Mouse (Mus musculus) layer of hippocampus, adult 8-10 months (tissue): ENCODE measurements around the gene Nlk. TPM values are rescaled to one million over a fixed set of nuclear protein-coding genes. Genes with fewer than 3 reads are reported as not detected.

Source experiments
- DNase-seq, 2 experiments: peaks; one replicate each; pipeline ENCODE4 v3.0.0; 2022; ENCODE audit warnings: low spot score in 2 of 2
- total RNA-seq, 4 experiments: library from RNA; stranded (reverse); gene quantifications; 2 replicates each; pipeline ENCODE4 v1.2.4; 2022

The Nlk gene
- 10 to 100 TPM; 37.1 to 48.0 (median 44.3) TPM for total RNA-seq

DNA sequence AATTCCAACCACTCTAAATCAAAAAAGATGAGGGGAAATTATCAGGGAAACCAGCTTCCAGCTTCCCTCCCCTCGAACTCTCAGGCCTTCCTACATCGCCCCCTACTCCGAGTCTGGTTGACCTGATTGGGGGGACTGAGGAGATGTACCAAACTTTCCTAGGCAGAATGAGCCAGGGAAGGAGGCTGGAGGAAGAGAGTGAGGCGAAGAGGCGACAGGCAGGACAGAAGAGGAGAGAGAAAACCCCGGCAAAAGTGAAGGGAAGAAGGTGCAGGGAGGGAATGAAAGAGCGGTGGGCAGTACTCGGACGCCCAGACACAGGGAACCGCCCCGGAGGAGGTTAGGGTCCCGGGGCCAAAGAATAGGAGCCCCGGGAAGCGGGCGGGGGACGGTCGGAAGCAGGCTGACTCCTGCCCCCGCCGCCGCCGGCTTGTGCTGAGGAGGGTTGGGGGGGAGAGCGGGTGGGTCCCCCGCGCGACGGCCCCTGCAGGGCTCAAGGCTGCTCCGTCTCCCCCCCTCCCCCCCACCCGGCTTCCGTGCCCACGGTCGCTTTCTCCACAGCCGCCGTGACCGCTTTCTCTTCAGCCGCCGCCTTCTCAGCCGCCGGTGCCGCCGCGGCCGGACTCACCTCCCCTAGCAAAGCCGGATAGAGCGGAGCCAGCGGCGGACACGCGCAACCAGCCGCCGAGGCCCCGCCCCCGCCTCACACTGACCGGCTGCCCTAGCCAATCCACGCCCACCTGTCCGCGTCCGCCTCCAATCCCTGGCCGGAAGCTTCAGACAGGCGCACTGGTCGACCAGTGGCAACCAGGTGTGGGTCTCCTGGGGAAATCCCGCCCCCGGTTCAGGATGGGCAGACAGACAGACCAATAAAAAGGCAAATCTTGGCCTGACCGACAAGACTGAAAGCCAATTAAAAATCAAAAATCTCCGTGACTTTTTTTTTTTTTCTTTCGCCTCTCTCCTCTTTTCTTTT, at the start of gene Nlk:
Nlk (minus strand) TSS at position 597 of the 976 bp plus-strand sequence.
- DNase-seq, result peak; percentile 99

- no peak for DNase-seq
Observed at GRCm38 (mm10) chr11:78746264-78746663, 49.1 kb upstream of the Nlk start.

DNA sequence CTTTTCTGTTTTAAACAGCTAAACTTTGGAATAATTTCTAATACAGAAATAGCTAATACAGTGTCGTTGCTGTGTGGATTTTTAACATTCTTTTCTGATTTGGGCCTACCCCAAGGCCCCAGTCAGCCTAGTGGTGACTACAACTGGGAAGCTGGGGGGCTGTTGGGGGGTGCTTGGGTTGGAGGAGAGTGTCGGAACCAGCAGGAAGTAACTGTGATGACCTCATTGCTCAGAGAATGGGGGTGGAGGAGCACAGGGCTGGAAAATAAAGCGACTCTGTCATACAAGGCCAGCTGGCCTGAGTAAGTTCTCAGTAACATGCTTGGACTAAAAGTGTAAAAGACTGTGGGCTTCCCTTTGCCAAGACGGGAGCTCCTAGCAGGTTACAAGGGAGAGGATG, 48.3 kb upstream of the Nlk start:
- no peak for DNase-seq

DNA sequence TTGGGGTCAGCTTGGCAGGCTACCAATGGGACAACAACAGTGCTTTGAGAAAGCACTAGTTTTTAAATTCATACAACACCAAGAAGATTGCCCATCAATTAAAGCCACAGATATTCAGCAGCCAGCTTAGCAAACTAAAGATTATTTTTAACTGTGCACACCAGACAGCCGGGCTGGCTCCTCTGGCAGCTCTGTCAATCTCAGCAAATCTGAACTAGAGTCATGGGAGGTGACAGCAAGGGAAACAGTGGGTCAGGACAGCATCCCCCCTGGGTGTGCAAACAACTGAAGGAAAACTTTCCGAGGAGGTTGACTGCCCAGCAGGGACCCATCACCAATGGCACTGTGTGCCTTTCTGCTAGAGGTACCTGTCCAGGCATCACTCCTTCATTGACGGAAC, 45.3 kb upstream of the Nlk start:
- no peak for DNase-seq

- no peak for DNase-seq
Observed at GRCm38 (mm10) chr11:78741958-78742357, 44.8 kb upstream of the Nlk start.

DNA sequence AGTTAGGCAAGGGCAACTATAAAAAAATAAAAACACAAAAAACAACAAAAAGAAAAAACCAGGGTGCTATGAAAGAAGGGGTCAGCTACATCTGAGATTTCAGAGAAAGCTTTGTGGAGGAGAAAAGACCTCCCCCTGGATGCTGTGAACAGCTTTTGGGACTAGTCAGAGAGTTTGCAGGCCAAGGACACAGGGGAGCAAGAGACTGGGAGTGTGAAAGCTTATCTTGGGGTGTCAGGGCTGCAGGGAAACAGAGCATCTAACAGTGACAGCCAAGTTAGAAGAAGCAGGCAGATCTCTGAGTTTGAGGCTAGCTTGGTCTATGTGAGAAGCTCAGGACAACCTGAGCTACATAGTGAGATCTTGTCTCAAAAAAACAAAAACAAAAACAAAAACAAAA, 42.2 kb upstream of the Nlk start:
- no peak for DNase-seq

DNA sequence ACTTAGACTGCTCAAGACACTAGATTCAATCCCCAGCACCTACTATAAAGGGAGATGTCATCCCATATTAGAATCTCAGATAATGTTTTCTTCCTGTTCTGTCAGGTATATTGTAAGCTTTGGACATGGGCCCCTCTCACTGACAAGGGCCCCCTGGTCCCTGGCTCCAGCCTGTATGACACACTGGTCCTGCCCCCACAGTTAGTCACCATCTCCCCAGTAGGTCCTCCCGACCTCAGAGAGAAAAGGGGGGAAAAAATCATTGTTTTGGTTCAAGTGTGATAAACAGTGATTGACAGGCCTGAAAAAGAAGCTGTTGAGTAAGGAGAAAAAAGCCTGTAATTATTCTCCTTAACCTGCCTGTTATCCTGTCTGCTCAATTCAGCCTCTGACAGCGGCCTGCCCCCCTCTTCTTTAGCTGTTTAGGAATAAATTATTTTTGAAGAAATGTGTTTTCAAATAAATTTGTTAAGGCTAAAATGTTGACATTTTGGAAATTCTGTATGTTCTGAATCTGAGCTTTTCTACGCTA, 39.8 kb upstream of the Nlk start:
- DNase-seq, result no peak

DNA sequence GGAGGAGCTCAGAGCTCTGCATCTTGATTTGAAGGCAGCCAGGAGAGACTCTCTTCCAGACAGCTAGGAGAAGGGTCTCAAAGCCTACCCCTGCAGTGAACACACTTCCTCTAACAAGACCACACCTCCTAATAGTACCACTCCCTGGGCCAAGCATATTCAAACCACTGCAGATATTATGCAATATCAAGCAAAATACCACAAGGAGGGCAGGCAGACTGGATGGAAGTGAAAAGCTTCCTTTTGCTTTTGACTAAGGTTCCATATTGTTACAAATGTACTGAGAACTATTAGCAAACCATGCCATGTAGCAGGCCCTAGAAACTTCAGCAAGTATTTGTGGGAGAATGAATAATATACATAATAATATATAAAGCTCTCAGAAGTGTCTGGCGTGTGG, 38.0 kb upstream of the Nlk start:
- no peak for DNase-seq

DNA sequence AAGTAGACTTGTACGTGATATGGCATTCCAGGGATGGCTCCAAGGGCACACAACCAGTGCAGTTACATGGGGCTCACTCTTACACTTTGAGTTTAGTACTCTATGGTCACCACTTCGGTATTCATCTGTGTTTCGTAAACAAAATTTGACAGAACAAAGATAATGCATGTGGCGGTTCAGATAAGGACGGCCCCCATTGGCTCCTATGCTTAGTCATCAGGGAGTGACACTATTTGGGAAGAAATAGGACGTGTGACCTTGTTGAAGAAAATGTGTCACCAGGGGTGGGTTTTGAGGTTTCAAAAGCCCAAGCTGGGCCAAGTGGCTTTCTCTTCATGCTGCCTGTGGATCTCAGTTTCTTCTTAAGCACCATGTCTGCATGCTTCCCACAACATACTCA, 35.4 kb upstream of the Nlk start:
- DNase-seq, result no peak

- DNase-seq, result no peak
Observed at GRCm38 (mm10) chr11:78730902-78731301, 33.7 kb upstream of the Nlk start.

DNA sequence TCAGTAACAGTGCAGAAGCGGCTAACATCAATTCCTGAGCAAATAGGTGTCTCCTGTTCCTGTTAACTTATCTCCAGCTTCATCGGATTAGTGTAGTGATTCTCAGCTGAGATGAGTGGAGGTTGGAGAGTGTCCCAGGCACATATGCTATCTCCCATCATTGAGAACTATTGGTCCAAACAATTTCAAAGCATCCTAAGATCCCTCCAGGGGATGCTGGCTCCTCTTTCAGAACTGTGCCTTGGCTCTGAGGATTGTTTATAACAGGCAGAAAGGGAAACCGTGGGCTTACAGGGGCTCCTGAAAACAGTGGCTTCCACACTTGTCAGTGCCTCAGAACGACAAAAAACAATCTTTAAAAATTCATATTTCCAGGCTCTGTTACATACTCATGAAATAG, 30.9 kb upstream of the Nlk start:
- no peak for DNase-seq

DNA sequence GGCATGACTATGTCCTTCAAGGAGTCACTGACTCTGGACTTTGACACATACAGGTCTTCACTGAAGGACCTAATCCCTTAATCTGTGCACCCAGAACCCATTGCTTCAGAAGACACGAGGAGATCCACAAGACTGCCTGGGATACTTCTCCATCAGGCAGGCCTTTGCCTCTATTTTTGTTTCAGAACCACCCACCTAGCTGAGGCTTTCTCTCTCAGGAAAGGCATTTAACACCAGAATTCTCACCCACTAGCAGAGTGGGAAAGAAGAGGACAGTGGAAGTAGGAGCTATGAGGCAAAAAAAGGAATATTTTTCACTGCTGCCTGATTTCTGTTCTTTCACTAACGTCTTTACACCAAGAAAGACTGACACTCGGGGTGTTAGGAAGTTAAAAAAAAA, 29.2 kb upstream of the Nlk start:
- DNase-seq, result no peak

DNA sequence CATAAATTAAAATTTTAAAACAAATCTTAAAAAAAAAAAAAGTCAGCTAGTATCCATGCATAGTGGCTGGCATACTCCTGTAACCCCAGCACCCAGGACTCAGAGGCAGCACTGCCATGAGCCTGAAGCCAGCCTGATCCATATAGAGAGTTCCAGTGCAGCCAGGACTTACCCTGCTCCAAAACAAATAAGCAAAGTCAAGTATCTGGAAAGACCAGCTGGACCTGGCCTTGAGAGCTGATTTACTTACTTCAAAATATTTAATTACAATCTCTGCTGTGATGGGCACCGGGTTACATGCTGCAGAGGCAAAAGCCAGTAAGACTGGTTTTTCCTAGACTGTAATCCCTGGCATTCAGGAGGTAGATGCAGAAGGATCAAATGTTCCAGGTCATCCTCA, 27.6 kb upstream of the Nlk start:
- no peak for DNase-seq

GRCm38 (mm10) chr11:78721419-78721818, 24.2 kb upstream of the Nlk start:
- DNase-seq, result no peak

GRCm38 (mm10) chr11:78717655-78718054, 20.5 kb upstream of the Nlk start:
- DNase-seq, result no peak

- no peak for DNase-seq
Observed at GRCm38 (mm10) chr11:78708642-78709041, 11.5 kb upstream of the Nlk start.

DNA sequence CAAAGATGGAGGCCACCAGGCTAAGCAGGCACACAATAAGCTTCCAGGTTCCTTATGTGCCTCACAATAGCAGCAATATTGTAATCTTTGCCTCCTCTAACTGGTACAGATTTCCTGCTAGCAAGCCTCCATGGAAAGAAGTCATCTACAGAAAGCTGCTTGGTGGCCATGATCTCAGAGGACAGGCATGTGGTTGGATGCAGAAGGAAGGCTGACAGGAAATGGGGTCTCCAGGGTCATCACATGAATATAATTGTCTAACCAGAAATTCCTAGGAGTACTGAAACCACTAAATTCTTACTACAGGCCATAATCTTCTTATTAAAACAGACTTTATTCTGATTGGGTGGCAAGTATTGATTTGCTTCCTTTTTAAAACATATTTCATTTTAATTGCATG, 8.9 kb upstream of the Nlk start:
- DNase-seq, result no peak

DNA sequence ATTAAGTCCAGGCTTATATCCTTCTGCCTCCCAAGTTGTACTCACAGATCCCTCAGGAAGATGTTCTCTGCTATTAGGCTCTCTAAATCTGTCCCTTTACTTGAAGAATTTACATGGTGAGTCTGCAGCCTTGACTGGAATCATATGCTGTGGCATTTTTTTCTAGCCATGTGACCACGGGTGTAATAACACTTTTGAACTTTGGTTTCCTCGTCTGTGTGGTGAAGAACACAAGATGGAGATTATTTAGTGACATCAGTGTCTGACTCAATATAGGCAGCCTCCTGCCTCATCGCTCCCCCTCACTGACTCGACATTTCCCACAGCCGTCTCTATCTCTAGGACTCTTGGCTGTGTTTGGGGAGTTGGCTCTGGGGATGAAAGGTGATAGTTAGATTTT, 5.9 kb upstream of the Nlk start:
- DNase-seq, result no peak

GRCm38 (mm10) chr11:78702319-78702718, 5.1 kb upstream of the Nlk start:
- DNase-seq, result no peak

- DNase-seq, result peak; percentile 91 to 94
Observed at GRCm38 (mm10) chr11:78697753-78698171, 589 bp upstream of the Nlk start.

DNA sequence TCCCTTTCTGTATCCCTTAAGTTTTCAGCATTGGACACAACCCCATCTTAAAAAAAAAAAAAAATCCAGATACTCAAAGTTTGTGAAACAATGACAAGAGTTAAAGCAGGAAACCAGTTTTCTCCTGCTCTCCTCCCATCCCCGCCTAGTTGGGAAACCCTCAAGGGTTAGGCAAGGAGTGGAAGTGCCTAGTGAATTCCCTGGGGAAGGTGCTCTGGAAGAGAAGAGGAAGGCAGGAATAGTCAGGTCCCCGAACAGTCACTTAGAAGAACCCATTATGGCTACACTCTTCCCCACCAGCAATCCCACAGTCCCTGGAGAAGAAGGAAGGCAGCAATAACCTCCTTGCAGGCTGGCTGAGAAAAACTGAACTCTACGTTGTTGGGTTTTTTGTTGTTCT, 2.9 kb downstream of the Nlk start:
- no peak for DNase-seq

- DNase-seq, result no peak
Observed at GRCm38 (mm10) chr11:78693307-78693706, 3.9 kb downstream of the Nlk start.

DNA sequence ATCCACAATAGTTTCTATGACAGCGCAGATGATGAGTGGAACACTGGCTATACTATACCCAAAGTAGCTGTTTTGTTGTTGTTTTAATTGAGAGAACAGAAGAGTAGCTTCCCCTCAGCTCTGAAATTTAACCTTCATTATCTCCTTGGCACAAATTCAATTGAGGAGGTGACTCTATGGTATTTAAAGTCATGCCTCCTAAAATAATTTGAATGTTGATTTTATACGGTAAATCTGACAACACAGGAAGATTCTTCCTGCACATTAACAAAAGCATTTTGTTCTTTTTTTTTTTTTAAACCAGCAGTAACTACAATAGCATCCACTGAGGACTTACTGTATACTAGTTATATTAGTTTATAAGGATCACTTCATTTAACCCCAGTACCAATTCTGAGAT, 6.0 kb downstream of the Nlk start:
- no peak for DNase-seq
